Mouse (Mus musculus) limb, embryonic 12.5 days (tissue): ENCODE data around the gene Btbd1. TPM values are rescaled to one million over a fixed set of nuclear protein-coding genes. Genes with fewer than 3 reads are reported as not detected.

Experiments used
- ATAC-seq: fragments of 200-750 bp; cut with Nextera tagmentation; 2 replicates; pipeline ENCODE4 v1.8.0; 2017; ENCODE audit warnings: low read depth, moderate TSS enrichment; ENCODE audit not compliant: insufficient number of reproducible peaks, insufficient read depth, low FRiP score, low TSS enrichment
- H3K27ac ChIP-seq: fragments of 300-500 bp; sonication (generic); 2 replicates; pipeline ENCODE4 v1.5.1; 2016; ENCODE audit warnings: mild to moderate bottlenecking, moderate library complexity
- H3K27me3 ChIP-seq: fragments of 300-500 bp; sonication (generic); 2 replicates; pipeline ENCODE4 v1.6.1; 2016; ENCODE audit warnings: mild to moderate bottlenecking, moderate library complexity
- H3K36me3 ChIP-seq: fragments of 300-500 bp; sonication (generic); 2 replicates; pipeline ENCODE4 v1.6.1; 2016; ENCODE audit warnings: mild to moderate bottlenecking, moderate library complexity
- H3K4me1 ChIP-seq: fragments of 300-500 bp; sonication (generic); replicated peaks from 2 replicates; pipeline ENCODE4 v1.6.1; 2016
- H3K4me2 ChIP-seq: fragments of 300-500 bp; sonication (generic); 2 replicates; pipeline ENCODE4 v1.6.1; 2016; ENCODE audit warnings: mild to moderate bottlenecking, moderate library complexity
- H3K4me3 ChIP-seq: fragments of 300-500 bp; sonication (generic); replicated peaks from 2 replicates; pipeline ENCODE4 v1.5.1; 2016; ENCODE audit warnings: mild to moderate bottlenecking
- H3K9ac ChIP-seq: fragments of 300-500 bp; sonication (generic); replicated peaks from 2 replicates; pipeline ENCODE4 v1.6.1; 2016; ENCODE audit warnings: mild to moderate bottlenecking, moderate library complexity
- H3K9me3 ChIP-seq: fragments of 300-500 bp; sonication (generic); 2 replicates; pipeline ENCODE4 v1.6.1; 2016; ENCODE audit warnings: mild to moderate bottlenecking, moderate library complexity
- WGBS: fragments of 180-500 bp; shearing (Covaris S2); methylation state at CpG from one replicate; pipeline ENCODE4 v1.1.7; 2016; 5-methylcytosine and 5-hydroxymethylcytosine counted together
- polyA plus RNA-seq: library from polyadenylated mRNA; unstranded; fragments of >200 nt; fragmentation: Nextera tagmentation; extraction: Ambion mirVana; gene quantifications from 2 replicates; pipeline ENCODE4 v1.2.1, GENCODE M21; 2016

The Btbd1 gene
- polyA plus RNA-seq, 1 experiment from 2014 or later, result 76.7 TPM

- H3K27ac ChIP-seq, result no peak overlapping the region
- H3K4me1 ChIP-seq, result peaks cover 23% of the 10 kb centered on the region
- no peaks in the 10 kb centered on the region for H3K36me3 ChIP-seq
- ATAC-seq, result no peak
- 84% methylated on average over 2 of the region's 2 CpGs for WGBS
- H3K4me2 ChIP-seq, result 0 out of 2 replicates have a peak overlapping the region, but pooled peaks have one; percentile 98
- H3K9ac ChIP-seq, result no peak overlapping the region
- H3K4me3 ChIP-seq, result no peak overlapping the region
- no peaks in the 10 kb centered on the region for H3K9me3 ChIP-seq
- peaks cover 55% of the 10 kb centered on the region for H3K27me3 ChIP-seq
These were observed 32.2 kb upstream of the Btbd1 start for GRCm38 (mm10) chr7:81861461-81861860.

- Histone ChIP-seq H3K27me3 (peaks cover 55% of the 10 kb centered on the region), H3K4me3 (no peak overlapping the region), H3K27ac (no peak overlapping the region), H3K36me3 (no peaks in the 10 kb centered on the region), H3K9ac (no peak overlapping the region), H3K4me1 (peaks cover 23% of the 10 kb centered on the region), H3K9me3 (no peaks in the 10 kb centered on the region), H3K4me2 (peak overlapping the region; percentile 98; the same call in 1 of the 2 replicates)
- 75% methylated on average over 5 of the region's 5 CpGs for WGBS
- ATAC-seq, result no peak
These were observed 31.8 kb upstream of the Btbd1 start for GRCm38 (mm10) chr7:81860996-81861395.

- no peak for ATAC-seq
- H3K4me3 ChIP-seq, result peak overlapping the region; percentile 63; the same call in 1 of the 2 replicates
- no peak overlapping the region for H3K9ac ChIP-seq
These were observed 30.8 kb upstream of the Btbd1 start for GRCm38 (mm10) chr7:81860071-81860470.

GRCm38 (mm10) chr7:81858968-81859721, 29.9 kb upstream of the Btbd1 start, which contains the start of gene Tm6sf1:
Gene Tm6sf1 (plus strand): TSS chr7:81859001.
- ATAC-seq, result no peak
- under 1% methylated on average over 64 of the region's 64 CpGs for WGBS
- peak within 1 kb of the TSS; percentile 41; the same call in 1 of the 2 replicates for H3K27ac ChIP-seq
- peak within 1 kb of the TSS; percentile 63 for H3K4me3 ChIP-seq
- H3K36me3 ChIP-seq, result no peaks in the 10 kb centered on the region
- H3K4me1 ChIP-seq, result peaks cover 23% of the 10 kb centered on the region
- H3K27me3 ChIP-seq, result peaks cover 55% of the 10 kb centered on the region
- H3K4me2 ChIP-seq, result peak within 1 kb of the TSS; percentile 98
- peak within 1 kb of the TSS; percentile 66 for H3K9ac ChIP-seq
- no peaks in the 10 kb centered on the region for H3K9me3 ChIP-seq

More at GRCm38 (mm10) chr7:81860071-81860470, 30.8 kb upstream of the Btbd1 start:
- no peaks in the 10 kb centered on the region for H3K36me3 ChIP-seq
- 49% methylated on average over 11 of the region's 11 CpGs for WGBS
- peaks cover 23% of the 10 kb centered on the region for H3K4me1 ChIP-seq
- H3K27ac ChIP-seq, result no peak overlapping the region
- H3K9me3 ChIP-seq, result no peaks in the 10 kb centered on the region
- H3K27me3 ChIP-seq, result peaks cover 55% of the 10 kb centered on the region
- H3K4me2 ChIP-seq, result peak overlapping the region; percentile 98

GRCm38 (mm10) chr7:81858236-81858635, 29.0 kb upstream of the Btbd1 start:
- H3K27ac ChIP-seq, result no peak overlapping the region
- no peak overlapping the region for H3K9ac ChIP-seq
- H3K4me1 ChIP-seq, result peaks cover 23% of the 10 kb centered on the region
- peaks cover 55% of the 10 kb centered on the region for H3K27me3 ChIP-seq
- H3K9me3 ChIP-seq, result no peaks in the 10 kb centered on the region
- H3K4me3 ChIP-seq, result peak overlapping the region; percentile 63; the same call in 1 of the 2 replicates
- H3K4me2 ChIP-seq, result peak overlapping the region; percentile 98
- 4% methylated on average over 9 of the region's 9 CpGs for WGBS
- no peaks in the 10 kb centered on the region for H3K36me3 ChIP-seq
- no peak for ATAC-seq

GRCm38 (mm10) chr7:81856221-81856620, 27.0 kb upstream of the Btbd1 start:
- peaks cover 21% of the 10 kb centered on the region for H3K4me1 ChIP-seq
- no peak overlapping the region for H3K4me3 ChIP-seq
- WGBS, result 62% methylated on average over 4 of the region's 4 CpGs
- no peaks in the 10 kb centered on the region for H3K36me3 ChIP-seq
- no peak overlapping the region for H3K9ac ChIP-seq
- ATAC-seq, result no peak
- no peaks in the 10 kb centered on the region for H3K9me3 ChIP-seq
- peaks cover 47% of the 10 kb centered on the region for H3K27me3 ChIP-seq
- no peak overlapping the region for H3K27ac ChIP-seq
- no peak overlapping the region for H3K4me2 ChIP-seq

- Histone ChIP-seq H3K27me3 (peaks cover 42% of the 10 kb centered on the region), H3K4me2 (no peak within 1 kb of the TSS), H3K36me3 (no peaks in the 10 kb centered on the region), H3K27ac (no peak within 1 kb of the TSS), H3K4me3 (no peak within 1 kb of the TSS), H3K4me1 (peaks cover 21% of the 10 kb centered on the region), H3K9ac (no peak within 1 kb of the TSS), H3K9me3 (no peaks in the 10 kb centered on the region)
- ATAC-seq, result no peak
- 89% methylated on average over 1 of the region's 1 CpGs for WGBS
These were observed 26.5 kb upstream of the Btbd1 start, which contains the start of gene Gm10160 for GRCm38 (mm10) chr7:81855694-81856093. Gene Gm10160 (minus strand): TSS chr7:81855794.

GRCm38 (mm10) chr7:81854568-81855307, 25.5 kb upstream of the Btbd1 start:
- no peak for ATAC-seq
- Histone ChIP-seq H3K36me3 (no peaks in the 10 kb centered on the region), H3K27me3 (peaks cover 32% of the 10 kb centered on the region), H3K27ac (no peak overlapping the region), H3K4me1 (peaks cover 12% of the 10 kb centered on the region), H3K4me3 (no peak overlapping the region), H3K9ac (no peak overlapping the region), H3K4me2 (no peak overlapping the region), H3K9me3 (no peaks in the 10 kb centered on the region)
- 80% methylated on average over 8 of the region's 8 CpGs for WGBS

GRCm38 (mm10) chr7:81851706-81852105, 22.5 kb upstream of the Btbd1 start:
- Histone ChIP-seq H3K4me1 (peaks cover 14% of the 10 kb centered on the region), H3K36me3 (no peaks in the 10 kb centered on the region), H3K9me3 (0 out of 2 replicates have a peak, but pooled peaks cover 3% of the 10 kb centered on the region), H3K27me3 (peaks cover 2% of the 10 kb centered on the region; the same call in 1 of the 2 replicates), H3K9ac (no peak overlapping the region), H3K4me2 (no peak overlapping the region), H3K27ac (no peak overlapping the region), H3K4me3 (no peak overlapping the region)
- ATAC-seq, result no peak
- WGBS, result 77% methylated on average over 3 of the region's 3 CpGs

GRCm38 (mm10) chr7:81850171-81850570, 20.9 kb upstream of the Btbd1 start:
- Histone ChIP-seq H3K9me3 (0 out of 2 replicates have a peak, but pooled peaks cover 3% of the 10 kb centered on the region), H3K9ac (no peak overlapping the region), H3K4me2 (no peak overlapping the region), H3K4me3 (no peak overlapping the region), H3K27ac (no peak overlapping the region), H3K36me3 (no peaks in the 10 kb centered on the region), H3K27me3 (no peaks in the 10 kb centered on the region), H3K4me1 (peaks cover 21% of the 10 kb centered on the region)
- 81% methylated on average over 6 of the region's 6 CpGs for WGBS
- ATAC-seq, result no peak

- Histone ChIP-seq H3K36me3 (no peaks in the 10 kb centered on the region), H3K9me3 (0 out of 2 replicates have a peak, but pooled peaks cover 3% of the 10 kb centered on the region), H3K27me3 (no peaks in the 10 kb centered on the region), H3K27ac (no peak overlapping the region), H3K9ac (no peak overlapping the region), H3K4me3 (no peak overlapping the region), H3K4me1 (peaks cover 21% of the 10 kb centered on the region), H3K4me2 (no peak overlapping the region)
- ATAC-seq, result no peak
- 87% methylated on average over 7 of the region's 7 CpGs for WGBS
These were observed 20.4 kb upstream of the Btbd1 start for GRCm38 (mm10) chr7:81849633-81850032.
